Mouse (Mus musculus) frontal cortex, postnatal 10 days (tissue): ENCODE data around the gene Man2b2.

Experiments
- DNase-seq, 2 experiments: peaks; one replicate each; pipeline ENCODE4 v3.0.0; 2022; ENCODE audit warnings: low spot score in 2 of 2, mixed read lengths in 1 of 2

Man2b2 gene

DNA sequence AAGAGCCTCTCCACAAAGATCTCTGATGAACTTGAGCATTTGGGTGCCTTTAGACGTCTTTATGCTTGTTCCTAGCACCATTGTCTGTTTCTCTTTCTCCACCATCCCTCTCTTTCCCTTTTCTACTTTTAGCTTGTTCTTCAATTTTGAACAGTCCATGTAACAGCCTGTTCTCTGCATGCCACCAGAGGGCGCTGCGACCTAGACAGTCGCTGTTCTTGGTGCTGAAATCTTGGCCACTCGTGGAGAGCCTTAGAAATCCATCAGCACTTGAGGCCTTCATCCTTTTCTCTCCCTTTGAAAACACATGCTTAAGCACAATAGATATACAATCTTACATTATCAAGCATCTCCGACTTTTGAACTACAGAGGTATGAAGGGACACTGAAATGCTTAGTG, 5.5 kb upstream of the Man2b2 start:
- peak in 1 of 2 experiments; percentile 76 for DNase-seq

- no peak for DNase-seq
Measured at GRCm38 (mm10) chr5:36831272-36831671, 819 bp upstream of the Man2b2 start.

- no peak for DNase-seq
Measured at GRCm38 (mm10) chr5:36829098-36829497, 1.4 kb downstream of the Man2b2 start.

- no peak for DNase-seq
Measured at GRCm38 (mm10) chr5:36822907-36823306, 7.5 kb downstream of the Man2b2 start.

DNA sequence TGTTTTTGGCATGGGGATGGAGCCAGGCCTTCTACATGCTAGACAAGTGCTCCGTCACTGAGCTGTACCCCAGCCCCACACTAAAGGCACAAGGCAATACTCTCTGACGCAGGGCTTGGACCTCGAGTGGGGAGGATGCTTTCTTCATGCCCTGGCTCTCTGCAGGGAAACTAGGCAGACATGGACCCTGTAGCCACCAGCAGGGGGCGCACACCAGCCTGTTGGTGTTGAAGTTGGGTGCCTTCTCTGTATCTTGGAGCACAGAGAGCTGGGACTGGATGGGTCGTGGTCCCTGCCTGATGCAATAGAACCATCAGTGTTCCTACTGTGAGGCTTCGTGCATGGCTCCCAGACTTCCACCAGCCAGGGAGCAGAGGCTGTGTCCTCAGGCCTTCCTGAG, 10.3 kb downstream of the Man2b2 start:
- DNase-seq = peak in 1 of 2 experiments; percentile 39

DNA sequence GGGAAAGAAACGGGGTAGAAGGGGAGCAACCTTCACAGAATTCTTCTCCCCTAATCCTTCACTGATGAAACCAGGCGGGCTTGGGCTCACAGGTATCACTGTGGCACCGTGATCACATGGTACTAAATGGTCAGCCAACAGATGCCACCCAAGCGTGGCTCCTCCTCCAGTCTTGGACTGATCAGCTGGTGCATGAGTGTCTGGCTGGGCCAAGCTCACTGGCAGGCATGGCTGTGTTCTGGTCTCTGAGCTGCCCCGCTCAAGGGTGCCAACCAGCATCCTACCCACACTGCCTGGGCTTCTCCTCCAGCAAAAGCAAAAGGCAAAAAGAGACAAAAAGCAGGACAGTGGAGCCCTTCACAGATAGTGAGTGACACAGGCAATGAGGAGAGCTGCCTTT, 10.7 kb downstream of the Man2b2 start:
- no peak for DNase-seq

DNA sequence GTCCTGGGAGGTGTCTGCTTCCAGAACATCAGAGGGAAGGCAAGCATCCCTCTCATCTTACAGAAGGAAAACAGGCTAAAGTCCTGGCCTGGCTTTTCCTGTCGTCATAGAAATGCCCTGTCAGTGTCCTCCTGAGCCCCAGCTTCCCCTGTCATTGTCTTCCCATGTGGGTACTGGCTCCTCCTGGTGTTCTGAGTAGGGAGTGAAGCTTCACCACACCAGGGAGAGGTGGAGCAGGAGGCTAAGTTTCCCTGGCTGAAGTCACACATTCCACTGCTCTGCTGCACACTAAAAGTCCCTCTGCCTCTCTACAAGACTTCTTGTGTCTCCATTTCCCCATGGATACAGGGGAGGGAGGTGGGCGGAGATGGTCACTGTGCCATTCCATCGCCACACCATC, 12.7 kb downstream of the Man2b2 start:
- no peak for DNase-seq

GRCm38 (mm10) chr5:36814554-36814953, 15.9 kb downstream of the Man2b2 start:
- DNase-seq = no peak

DNA sequence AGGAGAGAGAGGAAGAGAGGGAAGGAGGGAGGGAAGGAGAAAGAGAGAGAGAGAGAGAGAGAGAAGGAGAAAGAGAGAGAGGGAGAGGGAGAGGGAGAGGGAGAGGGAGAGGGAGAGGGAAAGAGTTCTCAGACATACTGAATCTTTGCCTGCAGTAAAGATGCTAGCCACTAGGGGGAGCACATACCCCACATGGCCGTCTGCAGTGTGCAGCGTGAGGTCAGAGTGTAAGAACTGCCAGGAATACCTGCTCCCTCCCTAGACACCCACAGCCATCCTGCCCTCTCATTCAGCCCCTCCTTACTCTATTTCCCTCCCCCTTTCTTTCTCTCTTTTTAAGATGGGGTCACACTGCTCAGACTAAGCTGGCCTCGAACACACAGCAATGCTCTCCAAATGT, 19.0 kb downstream of the Man2b2 start:
- peak in 1 of 2 experiments; percentile 48 for DNase-seq

- no peak for DNase-seq
Measured at GRCm38 (mm10) chr5:36810634-36811033, 19.8 kb downstream of the Man2b2 start.

- DNase-seq = no peak
Measured at GRCm38 (mm10) chr5:36809123-36809522, 21.3 kb downstream of the Man2b2 start.

DNA sequence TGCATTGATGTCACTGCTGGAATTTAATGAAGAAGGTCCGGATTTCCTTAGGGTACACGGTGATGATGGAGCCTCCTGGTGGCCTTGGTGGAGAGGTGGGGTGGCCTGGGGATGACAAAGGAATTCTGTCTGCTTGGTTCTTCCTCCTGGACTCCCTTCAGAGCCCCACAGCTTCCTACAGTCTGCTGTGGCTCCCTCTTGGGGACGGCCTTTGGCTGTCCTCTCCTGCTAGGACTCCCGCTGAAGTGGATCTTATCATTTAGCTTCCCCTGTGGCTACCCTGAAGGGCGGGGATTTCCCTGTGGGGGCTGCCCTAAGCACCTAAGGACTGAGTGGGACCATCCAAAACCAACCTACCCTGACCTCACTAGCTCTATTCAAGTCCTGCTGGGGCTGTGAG, 23.3 kb downstream of the Man2b2 start:
- no peak for DNase-seq

GRCm38 (mm10) chr5:36797291-36797690, 33.2 kb downstream of the Man2b2 start:
- DNase-seq = no peak

DNA sequence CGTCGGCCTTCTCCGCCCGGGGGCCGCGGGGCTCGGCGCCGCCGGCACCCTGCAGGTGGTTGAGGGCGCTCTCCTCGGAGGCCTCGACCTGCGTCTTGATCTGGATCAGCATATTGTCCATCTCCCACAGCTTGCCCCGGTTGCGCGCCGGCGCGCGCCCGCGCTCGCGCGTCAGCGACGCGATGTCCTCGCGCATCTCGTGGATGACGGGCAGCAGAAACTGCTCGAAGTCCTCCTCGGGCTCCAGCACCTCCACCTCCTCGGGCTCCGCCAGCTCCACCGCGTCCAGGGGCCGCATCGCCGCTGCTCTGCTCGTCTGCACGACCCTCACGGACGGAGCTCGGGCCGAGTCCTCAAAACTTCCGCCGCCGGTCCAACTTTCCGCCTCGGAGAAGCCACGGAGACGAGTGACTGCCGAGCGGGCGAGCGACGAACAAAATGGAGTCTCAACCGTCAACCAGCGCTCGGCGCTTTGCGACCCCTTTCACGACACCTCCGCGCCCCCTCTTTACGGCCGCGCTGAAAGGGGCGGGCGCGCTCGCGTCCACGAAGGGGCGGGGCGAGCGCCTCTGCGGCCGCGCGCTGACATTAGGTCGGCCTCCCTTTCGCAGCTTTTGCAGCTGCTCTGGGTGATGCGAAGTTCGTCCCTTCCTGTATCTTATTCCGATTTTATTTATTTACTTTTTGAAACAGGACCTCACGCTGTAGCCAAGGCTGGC, 34.0 kb downstream of the Man2b2 start, which contains the start of gene Mrfap1:
TSS of gene Mrfap1 (minus strand) at position 477 of the 719 bp plus-strand sequence.
- DNase-seq = peak; percentile 87 to 93

DNA sequence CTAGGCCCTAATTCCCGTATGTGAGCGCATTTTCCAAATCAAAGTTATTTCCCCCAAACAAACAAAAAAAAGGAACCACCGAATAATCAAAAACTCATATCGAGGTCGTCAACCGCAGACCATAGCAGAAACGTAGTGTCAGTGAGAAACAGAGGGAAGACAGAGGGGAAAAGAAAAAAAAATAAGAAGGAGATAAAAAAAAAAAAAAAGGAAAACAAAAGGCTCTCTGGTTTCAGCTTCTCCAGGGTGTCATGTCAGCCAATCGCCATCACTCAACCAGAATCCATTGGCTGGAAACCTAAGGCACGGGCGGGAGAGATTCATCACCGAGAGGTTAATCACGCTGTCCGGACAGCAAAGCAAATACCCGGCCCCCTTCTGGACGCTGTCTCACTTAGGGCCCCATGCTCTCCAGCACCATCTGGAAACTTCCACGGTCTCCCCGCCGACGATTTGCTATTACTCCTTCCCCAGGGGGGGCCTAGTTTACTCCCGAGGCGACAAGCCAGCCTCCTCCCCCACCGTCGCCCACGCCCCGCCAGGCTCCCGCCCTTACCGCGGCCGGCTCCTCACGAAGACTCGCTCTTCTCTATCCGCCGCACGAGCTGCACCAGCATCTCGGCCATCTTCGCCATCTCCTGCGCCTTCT, 34.7 kb downstream of the Man2b2 start:
- DNase-seq = peak; percentile 64 to 65

- DNase-seq = no peak
Measured at GRCm38 (mm10) chr5:36791861-36792260, 38.6 kb downstream of the Man2b2 start.

- no peak for DNase-seq
Measured at GRCm38 (mm10) chr5:36786052-36786451, 44.4 kb downstream of the Man2b2 start.

DNA sequence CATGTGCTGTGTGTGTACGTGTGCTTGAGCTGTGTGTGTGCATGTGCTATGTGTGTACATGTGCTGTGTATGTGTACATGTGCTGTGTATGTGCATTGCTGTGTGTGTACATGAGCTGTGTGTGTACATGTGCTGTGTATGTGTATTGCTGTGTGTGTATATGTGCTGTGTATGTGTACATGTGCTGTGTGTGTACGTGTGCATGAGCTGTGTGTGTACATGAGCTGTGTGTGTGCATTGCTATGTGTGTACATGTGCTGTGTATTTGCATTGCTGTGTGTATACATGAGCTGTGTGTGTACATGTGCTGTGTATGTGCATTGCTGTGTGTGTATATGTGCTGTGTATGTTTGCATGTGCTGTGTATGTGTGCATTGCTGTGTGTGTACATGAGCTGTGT, 50.9 kb downstream of the Man2b2 start:
- no peak for DNase-seq

DNA sequence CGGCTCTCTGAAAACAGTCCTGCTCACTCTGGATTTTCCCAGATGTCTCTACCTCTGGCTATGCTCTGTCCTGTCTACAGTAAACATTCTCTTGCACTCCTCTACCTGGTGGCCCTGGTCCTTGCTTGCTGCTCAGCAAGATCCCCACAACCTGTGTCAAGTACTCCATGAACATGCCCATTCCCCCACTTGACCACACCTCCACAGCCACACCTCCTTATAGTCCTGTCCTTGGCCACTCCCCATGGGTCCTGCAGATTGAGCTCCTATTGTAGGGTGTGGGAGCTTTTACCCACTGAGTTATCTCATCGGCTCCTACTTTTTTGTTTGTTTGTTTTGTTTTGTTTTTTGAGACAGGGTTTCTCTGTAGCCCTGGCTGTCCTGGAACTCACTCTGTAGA, 51.6 kb downstream of the Man2b2 start:
- no peak for DNase-seq

GRCm38 (mm10) chr5:36777186-36777585, 53.3 kb downstream of the Man2b2 start:
- no peak for DNase-seq

DNA sequence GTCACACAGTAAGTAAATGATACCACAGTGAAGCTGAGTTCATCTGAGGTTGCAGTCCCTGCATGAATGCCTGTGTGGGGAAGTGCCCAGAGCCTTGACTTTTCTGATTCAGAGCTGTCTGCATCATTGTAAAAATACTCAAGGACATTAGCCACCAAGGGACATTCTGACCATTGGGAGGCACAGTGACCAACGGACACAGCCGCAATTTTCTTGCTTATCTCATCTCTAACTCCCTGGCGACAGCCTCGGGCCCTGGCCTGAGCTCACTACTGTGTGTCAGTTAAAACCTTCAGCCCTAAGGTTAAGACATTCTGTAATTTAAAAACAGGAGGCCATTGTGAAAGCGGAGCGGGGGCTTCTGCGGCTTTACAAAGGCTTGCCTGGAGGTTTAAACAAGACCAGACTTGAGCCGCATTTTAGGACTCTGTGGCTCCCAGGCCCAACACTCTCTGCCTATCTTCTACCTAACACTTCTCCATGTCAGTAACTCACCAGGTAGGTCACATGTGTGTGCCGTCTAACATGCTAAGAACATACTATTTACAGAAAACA, 54.4 kb downstream of the Man2b2 start:
- no peak for DNase-seq

DNA sequence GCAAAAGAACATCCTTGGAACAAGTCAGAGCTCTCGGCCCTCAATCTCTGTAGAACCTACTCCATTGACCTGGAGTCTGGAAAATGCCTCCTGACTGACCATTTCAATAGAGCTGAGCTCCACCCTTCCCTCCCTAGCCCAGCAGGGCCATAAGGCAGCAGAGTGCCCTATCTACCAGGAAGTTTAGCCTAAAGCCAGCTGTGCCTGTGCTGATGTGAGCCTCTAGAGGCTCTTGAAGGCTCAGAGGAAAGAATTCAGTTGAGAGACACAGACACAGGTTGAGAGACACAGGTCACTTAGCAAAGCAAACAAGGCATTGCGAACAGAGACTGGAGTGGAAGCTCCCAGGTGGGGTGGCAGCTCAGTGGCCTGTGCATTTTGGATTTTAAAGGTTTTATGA, 55.1 kb downstream of the Man2b2 start:
- DNase-seq = no peak

DNA sequence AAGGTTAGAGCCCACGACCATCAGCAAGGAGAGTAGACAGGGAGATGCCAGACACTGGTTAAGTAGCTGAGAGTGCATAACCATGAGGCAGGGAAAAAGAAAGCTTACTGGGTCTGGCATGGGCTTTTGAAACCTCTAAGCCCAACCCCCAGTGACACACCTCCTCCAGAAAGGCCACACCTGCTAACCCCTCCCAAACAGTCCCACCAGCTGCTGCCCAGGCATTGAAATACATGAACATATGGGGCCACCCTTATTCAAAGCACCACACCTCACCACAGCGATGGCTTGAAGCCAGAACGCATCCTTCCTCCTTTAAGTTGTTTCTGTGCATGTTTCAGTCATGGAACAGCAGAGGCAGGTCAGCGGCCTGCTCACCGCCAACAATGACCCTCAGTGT, 57.9 kb downstream of the Man2b2 start:
- DNase-seq = no peak
